Mouse (Mus musculus): ENCODE data around the gene Daam2.

GRCm38 (mm10) chr17:49590051-49590450, 25.9 kb upstream of the Daam2 start:
- no peak for TF ChIP-seq CTCF (IDR thresholded peaks at IDR 0.05; ENCODE audit: low read depth, low read length)
- no peak for TF ChIP-seq POLR2A (IDR thresholded peaks at IDR 0.05; ENCODE audit: insufficient read depth, low read length)
- no peak for TF ChIP-seq EP300 (IDR thresholded peaks at IDR 0.05; ENCODE audit: insufficient read depth, low read depth, low read length)

All from ES-Bruce4 (cell line).